Mouse (Mus musculus) midbrain, embryonic 13.5 days (tissue): ENCODE data around the gene Mical3. TPM values are rescaled to one million over a fixed set of nuclear protein-coding genes. Genes with fewer than 3 reads are reported as not detected.

Source experiments
- ATAC-seq: fragments of 200-750 bp; cut with Nextera tagmentation; 2 replicates; pipeline ENCODE4 v1.8.0; 2017; ENCODE audit warnings: mild to moderate bottlenecking, moderate TSS enrichment, moderate library complexity
- H3K27ac ChIP-seq: fragments of 300-500 bp; sonication (generic); 2 replicates; pipeline ENCODE4 v1.5.1; 2015; ENCODE audit warnings: inconsistent platforms, mild to moderate bottlenecking, moderate library complexity
- H3K27me3 ChIP-seq: fragments of 300-500 bp; sonication (generic); 2 replicates; pipeline ENCODE4 v1.6.1; 2015; ENCODE audit warnings: mild to moderate bottlenecking, inconsistent platforms
- H3K36me3 ChIP-seq: fragments of 300-500 bp; sonication (generic); 2 replicates; pipeline ENCODE4 v1.6.1; 2015; ENCODE audit warnings: mild to moderate bottlenecking, inconsistent platforms
- H3K4me1 ChIP-seq: fragments of 300-500 bp; sonication (generic); replicated peaks from 2 replicates; pipeline ENCODE4 v1.6.1; 2015; ENCODE audit warnings: inconsistent platforms
- H3K4me2 ChIP-seq: fragments of 300-500 bp; sonication (generic); replicated peaks from 2 replicates; pipeline ENCODE4 v1.6.1; 2015; ENCODE audit warnings: moderate library complexity, mild to moderate bottlenecking, inconsistent platforms
- H3K4me3 ChIP-seq: fragments of 300-500 bp; sonication (generic); replicated peaks from 2 replicates; pipeline ENCODE4 v1.5.1; 2015; ENCODE audit warnings: mild to moderate bottlenecking, inconsistent platforms
- H3K9ac ChIP-seq: fragments of 300-500 bp; sonication (generic); replicated peaks from 2 replicates; pipeline ENCODE4 v1.6.1; 2015; ENCODE audit warnings: mild to moderate bottlenecking, inconsistent platforms
- H3K9me3 ChIP-seq: fragments of 300-500 bp; sonication (generic); 2 replicates; pipeline ENCODE4 v1.6.1; 2016; ENCODE audit warnings: mild to moderate bottlenecking, inconsistent platforms
- WGBS: fragments of 180-500 bp; shearing (Covaris S2); methylation state at CpG from one replicate; pipeline ENCODE4 v1.1.7; 2015; 5-methylcytosine and 5-hydroxymethylcytosine counted together
- polyA plus RNA-seq: library from polyadenylated mRNA; unstranded; fragments of >200 nt; fragmentation: Nextera tagmentation; extraction: Ambion mirVana; gene quantifications from 2 replicates; pipeline ENCODE4 v1.2.1, GENCODE M21; 2015

Mical3 gene
- polyA plus RNA-seq, 1 experiment from 2014 or later, result 35.7 TPM

- peaks cover 15% of the 10 kb centered on the region for H3K4me1 ChIP-seq
- H3K27me3 ChIP-seq, result no peaks in the 10 kb centered on the region
- ATAC-seq, result 0 out of 2 replicates have a peak, but pooled peaks have one; percentile 55
- 64% methylated on average over 4 of the region's 4 CpGs for WGBS
- no peak overlapping the region for H3K4me2 ChIP-seq
- no peaks in the 10 kb centered on the region for H3K9me3 ChIP-seq
- H3K27ac ChIP-seq, result no peak overlapping the region
- H3K36me3 ChIP-seq, result no peaks in the 10 kb centered on the region
- no peak overlapping the region for H3K9ac ChIP-seq
- no peak overlapping the region for H3K4me3 ChIP-seq
These were observed 13.3 kb upstream of the Mical3 start for GRCm38 (mm10) chr6:121144066-121144465.

GRCm38 (mm10) chr6:121143439-121143838, 12.6 kb upstream of the Mical3 start:
- H3K9me3 ChIP-seq, result no peaks in the 10 kb centered on the region
- H3K36me3 ChIP-seq, result no peaks in the 10 kb centered on the region
- H3K27me3 ChIP-seq, result no peaks in the 10 kb centered on the region
- H3K27ac ChIP-seq, result no peak overlapping the region
- H3K9ac ChIP-seq, result no peak overlapping the region
- H3K4me1 ChIP-seq, result peaks cover 15% of the 10 kb centered on the region
- no peak overlapping the region for H3K4me3 ChIP-seq
- WGBS, result 85% methylated on average over 8 of the region's 8 CpGs
- H3K4me2 ChIP-seq, result no peak overlapping the region
- ATAC-seq, result no peak

GRCm38 (mm10) chr6:121142298-121142697, 11.5 kb upstream of the Mical3 start:
- H3K27ac ChIP-seq, result no peak overlapping the region
- 83% methylated on average over 7 of the region's 7 CpGs for WGBS
- no peak overlapping the region for H3K9ac ChIP-seq
- H3K4me3 ChIP-seq, result no peak overlapping the region
- no peak for ATAC-seq
- peaks cover 15% of the 10 kb centered on the region for H3K4me1 ChIP-seq
- no peak overlapping the region for H3K4me2 ChIP-seq
- H3K27me3 ChIP-seq, result no peaks in the 10 kb centered on the region
- H3K9me3 ChIP-seq, result no peaks in the 10 kb centered on the region
- no peaks in the 10 kb centered on the region for H3K36me3 ChIP-seq

- H3K9me3 ChIP-seq, result no peaks in the 10 kb centered on the region
- no peak overlapping the region for H3K4me2 ChIP-seq
- H3K27ac ChIP-seq, result no peak overlapping the region
- H3K4me3 ChIP-seq, result no peak overlapping the region
- H3K36me3 ChIP-seq, result no peaks in the 10 kb centered on the region
- H3K9ac ChIP-seq, result no peak overlapping the region
- ATAC-seq, result no peak
- no peaks in the 10 kb centered on the region for H3K4me1 ChIP-seq
- H3K27me3 ChIP-seq, result no peaks in the 10 kb centered on the region
- WGBS, result 95% methylated on average over 1 of the region's 1 CpGs
These were observed 8.5 kb upstream of the Mical3 start for GRCm38 (mm10) chr6:121139271-121139670.

- no peaks in the 10 kb centered on the region for H3K4me1 ChIP-seq
- WGBS, result 88% methylated on average over 12 of the region's 12 CpGs
- ATAC-seq, result no peak
- no peak overlapping the region for H3K9ac ChIP-seq
- H3K27ac ChIP-seq, result no peak overlapping the region
- H3K4me2 ChIP-seq, result no peak overlapping the region
- no peaks in the 10 kb centered on the region for H3K9me3 ChIP-seq
- no peaks in the 10 kb centered on the region for H3K27me3 ChIP-seq
- H3K4me3 ChIP-seq, result no peak overlapping the region
- H3K36me3 ChIP-seq, result no peaks in the 10 kb centered on the region
These were observed 7.7 kb upstream of the Mical3 start for GRCm38 (mm10) chr6:121138338-121139040.

GRCm38 (mm10) chr6:121137222-121137621, 6.4 kb upstream of the Mical3 start:
- no peak overlapping the region for H3K27ac ChIP-seq
- no peaks in the 10 kb centered on the region for H3K9me3 ChIP-seq
- ATAC-seq, result no peak
- WGBS, result 69% methylated on average over 6 of the region's 6 CpGs
- H3K36me3 ChIP-seq, result no peaks in the 10 kb centered on the region
- no peak overlapping the region for H3K4me2 ChIP-seq
- H3K27me3 ChIP-seq, result peaks cover 8% of the 10 kb centered on the region; the same call in 1 of the 2 replicates
- H3K4me1 ChIP-seq, result no peaks in the 10 kb centered on the region
- H3K9ac ChIP-seq, result no peak overlapping the region
- no peak overlapping the region for H3K4me3 ChIP-seq

- H3K9me3 ChIP-seq, result no peaks in the 10 kb centered on the region
- ATAC-seq, result no peak
- no peak overlapping the region for H3K4me3 ChIP-seq
- 54% methylated on average over 5 of the region's 5 CpGs for WGBS
- peaks cover 9% of the 10 kb centered on the region for H3K4me1 ChIP-seq
- peaks cover 12% of the 10 kb centered on the region; the same call in 1 of the 2 replicates for H3K27me3 ChIP-seq
- no peak overlapping the region for H3K4me2 ChIP-seq
- no peak overlapping the region for H3K27ac ChIP-seq
- H3K36me3 ChIP-seq, result no peaks in the 10 kb centered on the region
- no peak overlapping the region for H3K9ac ChIP-seq
These were observed 4.1 kb upstream of the Mical3 start for GRCm38 (mm10) chr6:121134884-121135283.

GRCm38 (mm10) chr6:121134249-121134648, 3.5 kb upstream of the Mical3 start:
- H3K27me3 ChIP-seq, result peaks cover 12% of the 10 kb centered on the region; the same call in 1 of the 2 replicates
- no peak for ATAC-seq
- no peak overlapping the region for H3K27ac ChIP-seq
- no peaks in the 10 kb centered on the region for H3K9me3 ChIP-seq
- peaks cover 9% of the 10 kb centered on the region for H3K4me1 ChIP-seq
- no peak overlapping the region for H3K9ac ChIP-seq
- no peaks in the 10 kb centered on the region for H3K36me3 ChIP-seq
- no peak overlapping the region for H3K4me3 ChIP-seq
- 18% methylated on average over 3 of the region's 3 CpGs for WGBS
- H3K4me2 ChIP-seq, result no peak overlapping the region

- WGBS, result under 1% methylated on average over 32 of the region's 32 CpGs
- H3K9ac ChIP-seq, result peak overlapping the region; percentile 73
- H3K9me3 ChIP-seq, result no peaks in the 10 kb centered on the region
- H3K4me3 ChIP-seq, result peak overlapping the region; percentile 47
- H3K27ac ChIP-seq, result peak overlapping the region; percentile 89
- peaks cover 12% of the 10 kb centered on the region; the same call in 1 of the 2 replicates for H3K27me3 ChIP-seq
- peaks cover 27% of the 10 kb centered on the region for H3K4me1 ChIP-seq
- peak; percentile 92 for ATAC-seq
- H3K4me2 ChIP-seq, result peak overlapping the region; percentile 60
- H3K36me3 ChIP-seq, result no peaks in the 10 kb centered on the region
These were observed 627 bp downstream of the Mical3 start for GRCm38 (mm10) chr6:121130039-121130705.

GRCm38 (mm10) chr6:121129506-121129905, 1.3 kb downstream of the Mical3 start:
- Histone ChIP-seq H3K9me3 (no peaks in the 10 kb centered on the region), H3K27ac (peak overlapping the region; percentile 89), H3K4me1 (peaks cover 27% of the 10 kb centered on the region), H3K4me2 (peak overlapping the region; percentile 60), H3K4me3 (peak overlapping the region; percentile 47), H3K9ac (peak overlapping the region; percentile 73), H3K27me3 (peaks cover 12% of the 10 kb centered on the region; the same call in 1 of the 2 replicates), H3K36me3 (no peaks in the 10 kb centered on the region)
- peak; percentile 73 for ATAC-seq
- 9% methylated on average over 21 of the region's 21 CpGs for WGBS

- 61% methylated on average over 5 of the region's 5 CpGs for WGBS
- peak overlapping the region; percentile 47 for H3K4me3 ChIP-seq
- H3K36me3 ChIP-seq, result no peaks in the 10 kb centered on the region
- no peak overlapping the region for H3K9ac ChIP-seq
- H3K27ac ChIP-seq, result no peak overlapping the region
- peaks cover 27% of the 10 kb centered on the region for H3K4me1 ChIP-seq
- H3K27me3 ChIP-seq, result peaks cover 12% of the 10 kb centered on the region; the same call in 1 of the 2 replicates
- peak overlapping the region; percentile 60 for H3K4me2 ChIP-seq
- no peak for ATAC-seq
- no peaks in the 10 kb centered on the region for H3K9me3 ChIP-seq
These were observed 2.1 kb downstream of the Mical3 start for GRCm38 (mm10) chr6:121128736-121129135.

- Histone ChIP-seq H3K27me3 (peaks cover 8% of the 10 kb centered on the region; the same call in 1 of the 2 replicates), H3K4me3 (no peak overlapping the region), H3K9me3 (no peaks in the 10 kb centered on the region), H3K27ac (no peak overlapping the region), H3K4me1 (peaks cover 27% of the 10 kb centered on the region), H3K4me2 (peak overlapping the region; percentile 60), H3K36me3 (peaks cover 2% of the 10 kb centered on the region; the same call in 1 of the 2 replicates), H3K9ac (no peak overlapping the region)
- 61% methylated on average over 3 of the region's 3 CpGs for WGBS
- no peak for ATAC-seq
These were observed 3.1 kb downstream of the Mical3 start for GRCm38 (mm10) chr6:121127726-121128125.
